Mouse (Mus musculus): Measurements from ENCODE around the gene Abcg8. TPM values are rescaled to one million over a fixed set of nuclear protein-coding genes. Genes with fewer than 3 reads are reported as not detected.

The Abcg8 gene
- polyA plus RNA-seq, 1 experiment from 2014 or later = 0.38 TPM

DNA sequence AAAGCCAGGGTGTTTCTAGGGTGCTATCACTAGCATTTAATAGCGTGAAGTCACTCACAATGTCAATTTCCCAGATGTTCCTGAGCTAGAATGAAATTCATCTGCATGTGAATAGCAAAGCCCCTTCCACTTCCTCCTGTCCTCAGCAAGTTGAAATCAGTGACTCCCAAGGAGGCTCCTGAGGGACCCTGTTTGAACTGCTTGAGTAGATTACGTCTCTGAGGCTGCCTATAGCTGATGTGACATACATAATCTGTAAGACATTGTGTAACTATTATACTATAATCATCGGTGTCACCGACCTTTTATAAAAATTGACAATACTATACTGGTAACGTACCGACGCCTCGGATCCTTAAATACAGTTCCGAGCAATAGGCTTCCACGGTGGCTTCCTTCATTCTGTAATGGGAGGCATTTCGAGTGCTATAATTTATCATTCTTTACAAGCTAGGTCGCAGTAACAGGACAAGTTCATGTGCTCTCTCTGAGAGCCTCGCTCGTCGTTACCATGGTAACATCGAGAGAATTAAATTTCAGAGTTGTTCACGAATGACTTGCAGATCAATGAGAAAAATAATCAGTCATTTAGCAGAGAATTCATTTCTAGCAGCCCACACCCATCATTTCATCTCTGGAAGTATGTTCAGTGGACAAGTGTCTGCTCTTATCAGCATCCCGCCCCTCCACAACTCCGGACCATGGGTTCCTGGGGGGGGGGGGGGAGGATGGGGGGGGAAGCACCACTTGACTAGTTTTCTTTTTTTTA is 19.3 kb upstream of the Abcg8 start:
- Histone ChIP-seq H3K27ac (no peak overlapping the region), H3K9ac (ENCODE audit: low read depth, low read length) (no peak overlapping the region), H3K27me3 (ENCODE audit: insufficient read depth, low read length) (no peaks in the 10 kb centered on the region), H3K9me3 (replicated peaks; ENCODE audit: low read length) (no peaks in the 10 kb centered on the region), H3K4me1 (replicated peaks; ENCODE audit: insufficient read depth, low read length) (no peaks in the 10 kb centered on the region), H3K4me3 (replicated peaks; ENCODE audit: low read depth, low read length) (no peak overlapping the region), H3K36me3 (ENCODE audit: insufficient read depth, low read length) (no peaks in the 10 kb centered on the region), H3K4me2 (ENCODE audit: low read length) (no peak overlapping the region)
- TF ChIP-seq CTCF (IDR thresholded peaks at IDR 0.05; ENCODE audit: low read depth) = no peak
- ATAC-seq (replicated peaks; ENCODE audit: low FRiP score, low read depth) (no peak), DNase-seq (ENCODE audit: low spot score) (peak; percentile 48)
- WGBS = 33% methylated on average over 19 of the region's 19 CpGs

DNA sequence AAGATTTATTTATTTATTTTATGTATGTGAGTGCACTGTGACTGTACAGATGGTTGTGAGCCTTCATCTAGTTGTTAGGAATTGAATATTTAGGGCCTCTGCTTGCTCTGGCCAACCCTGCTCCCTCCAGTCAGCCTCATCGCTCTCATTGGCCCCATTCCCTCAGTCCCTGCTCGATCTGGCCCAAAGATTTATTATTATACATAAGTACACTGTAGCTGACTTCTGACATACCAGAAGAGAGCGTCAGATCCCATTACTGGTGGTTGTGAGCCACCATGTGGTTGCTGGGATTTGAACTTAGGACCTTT is 18.7 kb upstream of the Abcg8 start:
- H3K27ac ChIP-seq = no peak overlapping the region
- no peak overlapping the region for H3K4me2 ChIP-seq (ENCODE audit: low read length)
- H3K4me3 ChIP-seq (replicated peaks; ENCODE audit: low read depth, low read length) = no peak overlapping the region
- no peak overlapping the region for H3K9ac ChIP-seq (ENCODE audit: low read depth, low read length)
- 44% methylated on average over 3 of the region's 3 CpGs for WGBS
- ATAC-seq (replicated peaks; ENCODE audit: low FRiP score, low read depth) (no peak; the same call in 1 of the 2 replicates), DNase-seq (ENCODE audit: low spot score) (peak; percentile 66)
- H3K4me1 ChIP-seq (replicated peaks; ENCODE audit: insufficient read depth, low read length) = no peaks in the 10 kb centered on the region
- H3K36me3 ChIP-seq (ENCODE audit: insufficient read depth, low read length) = no peaks in the 10 kb centered on the region
- H3K27me3 ChIP-seq (ENCODE audit: insufficient read depth, low read length) = no peaks in the 10 kb centered on the region
- peak; percentile 22; the same call in 1 of the 2 replicates for TF ChIP-seq CTCF (IDR thresholded peaks at IDR 0.05; ENCODE audit: low read depth)
- H3K9me3 ChIP-seq (replicated peaks; ENCODE audit: low read length) = no peaks in the 10 kb centered on the region

DNA sequence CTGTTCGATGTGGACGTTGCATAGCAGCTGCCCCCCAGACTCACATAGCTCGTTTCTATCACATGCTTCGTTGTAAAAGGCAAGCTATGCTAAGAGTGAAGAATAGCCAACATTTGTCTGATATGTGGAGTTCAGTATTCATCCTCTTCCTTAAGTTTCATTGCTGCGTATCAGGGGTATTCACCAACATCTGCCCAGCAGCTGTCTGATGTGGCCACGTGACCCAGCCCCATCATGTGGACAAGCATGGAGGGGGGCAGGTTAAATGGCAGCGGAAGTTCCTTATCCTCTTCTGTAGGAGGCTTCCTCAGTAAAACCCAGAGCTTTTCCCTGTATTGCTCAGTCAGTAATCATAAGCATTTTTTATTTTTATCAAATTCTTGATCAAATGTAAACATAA is 18.3 kb upstream of the Abcg8 start:
- Histone ChIP-seq H3K4me1 (replicated peaks; ENCODE audit: insufficient read depth, low read length) (no peaks in the 10 kb centered on the region), H3K9me3 (replicated peaks; ENCODE audit: low read length) (no peaks in the 10 kb centered on the region), H3K9ac (ENCODE audit: low read depth, low read length) (no peak overlapping the region), H3K36me3 (ENCODE audit: insufficient read depth, low read length) (no peaks in the 10 kb centered on the region), H3K27me3 (ENCODE audit: insufficient read depth, low read length) (no peaks in the 10 kb centered on the region), H3K4me3 (replicated peaks; ENCODE audit: low read depth, low read length) (no peak overlapping the region), H3K27ac (no peak overlapping the region), H3K4me2 (ENCODE audit: low read length) (no peak overlapping the region)
- WGBS = 45% methylated on average over 7 of the region's 7 CpGs
- no peak for ATAC-seq (replicated peaks; ENCODE audit: low FRiP score, low read depth)
- TF ChIP-seq CTCF (IDR thresholded peaks at IDR 0.05; ENCODE audit: low read depth) = no peak
- DNase-seq (ENCODE audit: low spot score) = peak; percentile 44

DNA sequence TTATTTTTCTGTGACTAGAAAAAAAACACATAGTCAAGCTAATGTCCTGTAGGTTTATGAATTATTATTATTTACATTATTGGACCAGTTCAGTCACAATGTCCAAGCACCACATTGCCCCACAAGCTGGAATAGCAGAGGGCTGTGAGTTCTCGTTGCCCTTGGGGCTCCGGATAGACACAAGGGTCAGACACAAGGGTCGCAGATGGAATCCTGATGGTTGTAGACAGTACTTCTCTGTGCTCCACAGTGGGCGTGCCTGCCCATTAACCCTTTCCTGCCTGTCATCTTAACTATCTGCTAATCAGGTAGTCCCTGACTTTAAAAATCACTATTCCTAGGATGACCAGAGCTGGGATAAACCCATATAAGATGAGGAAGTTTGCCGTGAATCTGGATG is 17.9 kb upstream of the Abcg8 start:
- Histone ChIP-seq H3K9me3 (replicated peaks; ENCODE audit: low read length) (no peaks in the 10 kb centered on the region), H3K4me2 (ENCODE audit: low read length) (no peak overlapping the region), H3K4me3 (replicated peaks; ENCODE audit: low read depth, low read length) (no peak overlapping the region), H3K27me3 (ENCODE audit: insufficient read depth, low read length) (no peaks in the 10 kb centered on the region), H3K9ac (ENCODE audit: low read depth, low read length) (no peak overlapping the region), H3K36me3 (ENCODE audit: insufficient read depth, low read length) (no peaks in the 10 kb centered on the region), H3K27ac (no peak overlapping the region), H3K4me1 (replicated peaks; ENCODE audit: insufficient read depth, low read length) (no peaks in the 10 kb centered on the region)
- 35% methylated on average over 5 of the region's 5 CpGs for WGBS
- ATAC-seq (replicated peaks; ENCODE audit: low FRiP score, low read depth) (no peak), DNase-seq (ENCODE audit: low spot score) (no peak)
- no peak for TF ChIP-seq CTCF (IDR thresholded peaks at IDR 0.05; ENCODE audit: low read depth)

DNA sequence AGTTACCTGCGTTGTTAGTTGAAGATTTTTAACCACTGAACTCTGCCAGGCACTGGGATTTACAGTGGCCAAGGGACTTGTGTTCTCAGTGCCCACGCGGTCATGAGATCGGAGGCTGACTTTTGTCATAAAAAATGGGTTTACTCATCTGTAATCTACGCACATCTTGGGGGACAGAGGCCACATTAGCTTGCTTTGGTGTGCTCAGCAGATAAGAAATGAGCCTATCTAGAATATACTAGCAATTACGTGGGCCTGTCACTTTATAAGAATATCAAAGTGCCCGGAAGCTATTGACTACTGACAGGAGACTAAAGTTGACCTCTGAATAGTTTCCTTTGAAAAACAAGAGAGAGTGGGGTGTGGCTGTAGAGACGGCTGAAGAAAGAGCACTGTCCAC is 17.2 kb upstream of the Abcg8 start:
- Histone ChIP-seq H3K36me3 (ENCODE audit: insufficient read depth, low read length) (no peaks in the 10 kb centered on the region), H3K9ac (ENCODE audit: low read depth, low read length) (no peak overlapping the region), H3K27me3 (ENCODE audit: insufficient read depth, low read length) (no peaks in the 10 kb centered on the region), H3K4me3 (replicated peaks; ENCODE audit: low read depth, low read length) (no peak overlapping the region), H3K4me1 (replicated peaks; ENCODE audit: insufficient read depth, low read length) (no peaks in the 10 kb centered on the region), H3K4me2 (ENCODE audit: low read length) (no peak overlapping the region), H3K27ac (no peak overlapping the region), H3K9me3 (replicated peaks; ENCODE audit: low read length) (no peaks in the 10 kb centered on the region)
- WGBS = 76% methylated on average over 8 of the region's 8 CpGs
- DNase-seq (ENCODE audit: low spot score) (no peak), ATAC-seq (replicated peaks; ENCODE audit: low FRiP score, low read depth) (no peak)
- TF ChIP-seq CTCF (IDR thresholded peaks at IDR 0.05; ENCODE audit: low read depth) = no peak

DNA sequence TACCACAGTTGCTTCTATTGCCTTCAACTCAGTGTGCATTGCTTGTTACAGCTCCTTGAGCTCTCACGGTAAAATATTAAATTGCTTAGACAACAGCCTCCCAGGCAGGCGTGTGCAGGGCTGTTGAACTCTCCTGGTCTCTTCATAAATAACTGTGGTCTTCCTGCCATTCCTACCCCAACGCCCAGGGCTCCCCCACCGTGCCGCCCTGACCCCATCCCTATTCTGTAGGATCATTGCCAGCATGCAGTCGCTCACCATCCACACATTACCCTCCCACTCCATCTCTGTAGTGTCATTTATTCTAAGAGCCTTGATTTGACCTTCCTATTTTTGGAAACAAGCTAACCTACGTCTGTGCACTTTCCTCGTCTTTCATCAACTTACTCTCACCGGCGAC is 11.0 kb upstream of the Abcg8 start:
- H3K27ac ChIP-seq = peak overlapping the region; percentile 58; the same call in 1 of the 2 replicates
- no peak overlapping the region for H3K9ac ChIP-seq (ENCODE audit: low read depth, low read length)
- peaks cover 10% of the 10 kb centered on the region; the same call in 1 of the 2 replicates for H3K4me1 ChIP-seq (replicated peaks; ENCODE audit: insufficient read depth, low read length)
- 14% methylated on average over 10 of the region's 10 CpGs for WGBS
- TF ChIP-seq CTCF (IDR thresholded peaks at IDR 0.05; ENCODE audit: low read depth) = no peak
- no peak overlapping the region for H3K4me3 ChIP-seq (replicated peaks; ENCODE audit: low read depth, low read length)
- no peaks in the 10 kb centered on the region for H3K9me3 ChIP-seq (replicated peaks; ENCODE audit: low read length)
- no peaks in the 10 kb centered on the region for H3K36me3 ChIP-seq (ENCODE audit: insufficient read depth, low read length)
- peak; percentile 38 for DNase-seq (ENCODE audit: low spot score)
- no peak overlapping the region for H3K4me2 ChIP-seq (ENCODE audit: low read length)
- no peak for ATAC-seq (replicated peaks; ENCODE audit: low FRiP score, low read depth)
- no peaks in the 10 kb centered on the region for H3K27me3 ChIP-seq (ENCODE audit: insufficient read depth, low read length)
